Mouse (Mus musculus) kidney, embryonic 16.5 days (tissue): ENCODE data around the gene C1s2. TPM values are rescaled to one million over a fixed set of nuclear protein-coding genes. Genes with fewer than 3 reads are reported as not detected.
"Not testable (repeated sequence)": the region's sequence is repeated elsewhere in the genome, so short reads cannot be mapped to it uniquely, and the experiment has no call there.

Experiments used
- ATAC-seq: fragments of 200-750 bp; cut with Nextera tagmentation; 2 replicates; pipeline ENCODE4 v1.8.0; 2017; ENCODE audit warnings: moderate TSS enrichment; ENCODE audit not compliant: low FRiP score, low TSS enrichment
- H3K27ac ChIP-seq: fragments of 300-500 bp; sonication (generic); 2 replicates; pipeline ENCODE4 v1.5.1; 2014; ENCODE audit warnings: low read length
- H3K27me3 ChIP-seq: fragments of 300-500 bp; sonication (generic); 2 replicates; pipeline ENCODE4 v1.6.1; 2014; ENCODE audit warnings: low read length, control low read depth, mixed read lengths; ENCODE audit not compliant: insufficient read depth
- H3K36me3 ChIP-seq: fragments of 300-500 bp; sonication (generic); 2 replicates; pipeline ENCODE4 v1.6.1; 2014; ENCODE audit warnings: low read length, control low read depth, mixed read lengths; ENCODE audit not compliant: insufficient read depth
- H3K4me1 ChIP-seq: fragments of 300-500 bp; sonication (generic); 2 replicates; pipeline ENCODE4 v1.6.1; 2014; ENCODE audit warnings: low read length, control low read depth, mixed read lengths; ENCODE audit not compliant: insufficient read depth
- H3K4me2 ChIP-seq: fragments of 300-500 bp; sonication (generic); replicated peaks from 2 replicates; pipeline ENCODE4 v1.6.1; 2014; ENCODE audit warnings: low read depth, low read length
- H3K4me3 ChIP-seq: fragments of 300-500 bp; sonication (generic); 2 replicates; pipeline ENCODE4 v1.5.1; 2014; ENCODE audit warnings: mild to moderate bottlenecking, low read length
- H3K9ac ChIP-seq: fragments of 300-500 bp; sonication (generic); replicated peaks from 2 replicates; pipeline ENCODE4 v1.6.1; 2014; ENCODE audit warnings: low read length
- H3K9me3 ChIP-seq: fragments of 300-500 bp; sonication (generic); 2 replicates; pipeline ENCODE4 v1.6.1; 2016; ENCODE audit warnings: low read length, control low read depth
- WGBS: fragments of 180-500 bp; shearing (Covaris S2); extraction: QIAGEN DNeasy Blood & Tissue Kit; methylation state at CpG from one replicate; pipeline ENCODE4 v1.1.7; 2014; 5-methylcytosine and 5-hydroxymethylcytosine counted together
- polyA plus RNA-seq: library from polyadenylated mRNA; unstranded; fragments of >200 nt; fragmentation: Nextera tagmentation; extraction: Ambion mirVana; gene quantifications from 2 replicates; pipeline ENCODE4 v1.2.1, GENCODE M21; 2015

Gene C1s2
- polyA plus RNA-seq, 1 experiment from 2014 or later: 0.09 TPM

DNA sequence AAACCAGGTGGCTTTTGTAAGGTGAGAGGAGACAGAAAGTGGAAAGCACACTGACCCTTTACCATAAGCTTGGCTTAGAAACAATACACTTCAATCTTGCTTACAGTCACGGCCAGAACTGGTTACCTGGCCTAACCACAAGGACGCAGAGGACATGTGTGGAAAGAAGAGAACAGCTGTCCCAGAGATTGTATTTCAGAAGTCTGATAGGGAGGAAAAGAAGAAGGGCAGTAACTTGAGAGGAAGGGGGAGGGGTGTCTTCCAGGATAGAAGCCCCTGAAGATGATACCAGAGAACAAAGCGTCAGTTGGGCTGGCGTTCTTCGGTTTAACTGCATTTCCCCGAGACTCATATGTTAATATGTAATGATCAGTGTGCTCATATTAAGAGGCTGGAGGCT, 20.0 kb upstream of the C1s2 start:
- H3K27ac ChIP-seq: peak overlapping the region; percentile 17; the same call in 1 of the 2 replicates
- peaks cover 6% of the 10 kb centered on the region for H3K9me3 ChIP-seq
- H3K4me1 ChIP-seq: no peaks in the 10 kb centered on the region
- 37% methylated on average over 6 of the region's 6 CpGs for WGBS
- no peak overlapping the region for H3K4me3 ChIP-seq
- no peaks in the 10 kb centered on the region for H3K36me3 ChIP-seq
- H3K4me2 ChIP-seq: no peak overlapping the region
- no peak; the same call in 1 of the 2 replicates for ATAC-seq
- H3K27me3 ChIP-seq: no peaks in the 10 kb centered on the region
- no peak overlapping the region for H3K9ac ChIP-seq

DNA sequence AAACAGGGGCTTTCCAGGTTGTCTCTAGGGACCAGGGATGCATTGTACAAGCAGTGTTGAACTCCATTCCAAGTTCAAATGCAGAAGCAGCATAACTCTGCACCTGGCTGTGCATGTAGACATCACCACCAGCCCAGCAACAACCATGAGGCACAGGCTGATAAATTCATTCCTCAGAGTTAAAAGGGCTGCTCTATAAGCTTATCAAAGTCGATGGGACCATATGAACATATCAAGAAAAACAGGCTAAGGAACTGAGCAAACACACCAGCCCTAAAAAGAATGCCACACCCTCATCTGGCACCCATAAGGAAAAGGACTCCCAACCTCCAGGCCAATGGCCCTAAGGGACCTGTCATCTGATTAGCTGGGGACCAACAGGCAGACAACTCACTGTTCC, 10.5 kb upstream of the C1s2 start:
- 77% methylated on average over 1 of the region's 1 CpGs for WGBS
- Histone ChIP-seq H3K27me3 (no peaks in the 10 kb centered on the region), H3K4me2 (no peak overlapping the region), H3K4me3 (no peak overlapping the region), H3K36me3 (no peaks in the 10 kb centered on the region), H3K4me1 (no peaks in the 10 kb centered on the region), H3K27ac (no peak overlapping the region), H3K9me3 (no peaks in the 10 kb centered on the region), H3K9ac (no peak overlapping the region)
- ATAC-seq: no peak

DNA sequence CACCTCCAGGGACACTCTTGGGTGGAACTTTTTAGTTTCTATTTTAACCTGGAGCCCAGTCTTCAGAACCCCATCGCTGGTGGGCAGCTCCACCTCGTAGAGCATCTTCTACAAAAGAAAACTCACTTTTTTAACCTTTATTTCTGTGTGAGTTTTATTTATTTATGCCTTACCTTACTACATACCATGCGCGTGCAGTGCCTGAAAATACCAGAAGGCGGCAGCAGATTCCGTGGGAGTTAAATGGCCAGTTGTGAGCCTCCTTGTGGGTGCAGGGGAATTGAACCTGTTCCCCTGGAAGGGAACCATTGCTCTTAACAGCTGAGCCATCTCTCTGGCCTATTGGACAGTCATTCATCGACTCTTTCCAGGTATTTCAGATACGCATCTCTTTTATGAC, 5.1 kb upstream of the C1s2 start:
- Histone ChIP-seq H3K4me3 (no peak overlapping the region), H3K27me3 (no peaks in the 10 kb centered on the region), H3K4me2 (no peak overlapping the region), H3K36me3 (no peaks in the 10 kb centered on the region), H3K9me3 (no peaks in the 10 kb centered on the region), H3K27ac (no peak overlapping the region; the same call in 1 of the 2 replicates), H3K4me1 (no peaks in the 10 kb centered on the region), H3K9ac (no peak overlapping the region)
- ATAC-seq: no peak
- 44% methylated on average over 8 of the region's 8 CpGs for WGBS

DNA sequence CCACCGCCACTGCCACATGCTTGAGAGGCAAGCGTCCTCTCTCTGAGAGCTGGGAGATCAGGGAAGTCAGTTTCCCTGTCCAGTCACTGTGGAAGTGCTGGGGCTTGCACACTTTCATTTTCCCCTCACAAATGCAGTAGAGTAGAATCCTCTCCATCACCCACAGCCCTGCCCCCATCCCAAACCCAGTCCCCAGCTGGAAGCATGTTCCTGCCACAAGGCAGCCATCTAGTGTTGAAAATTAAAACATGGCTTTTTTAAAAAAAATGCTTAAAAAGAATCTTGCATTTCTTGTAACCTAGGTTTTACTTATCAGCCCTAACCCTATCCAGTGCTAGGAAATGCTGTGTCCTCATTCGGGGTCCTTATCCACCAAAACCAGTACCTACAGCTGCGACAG, 4.2 kb upstream of the C1s2 start:
- no peaks in the 10 kb centered on the region for H3K36me3 ChIP-seq
- H3K27ac ChIP-seq: no peak overlapping the region
- no peaks in the 10 kb centered on the region for H3K27me3 ChIP-seq
- H3K9me3 ChIP-seq: no peaks in the 10 kb centered on the region
- 0 out of 2 replicates have a peak, but pooled peaks have one; percentile 25 for ATAC-seq
- 76% methylated on average over 3 of the region's 4 CpGs for WGBS
- H3K4me2 ChIP-seq: no peak overlapping the region
- no peak overlapping the region for H3K9ac ChIP-seq
- H3K4me3 ChIP-seq: no peak overlapping the region
- no peaks in the 10 kb centered on the region for H3K4me1 ChIP-seq

DNA sequence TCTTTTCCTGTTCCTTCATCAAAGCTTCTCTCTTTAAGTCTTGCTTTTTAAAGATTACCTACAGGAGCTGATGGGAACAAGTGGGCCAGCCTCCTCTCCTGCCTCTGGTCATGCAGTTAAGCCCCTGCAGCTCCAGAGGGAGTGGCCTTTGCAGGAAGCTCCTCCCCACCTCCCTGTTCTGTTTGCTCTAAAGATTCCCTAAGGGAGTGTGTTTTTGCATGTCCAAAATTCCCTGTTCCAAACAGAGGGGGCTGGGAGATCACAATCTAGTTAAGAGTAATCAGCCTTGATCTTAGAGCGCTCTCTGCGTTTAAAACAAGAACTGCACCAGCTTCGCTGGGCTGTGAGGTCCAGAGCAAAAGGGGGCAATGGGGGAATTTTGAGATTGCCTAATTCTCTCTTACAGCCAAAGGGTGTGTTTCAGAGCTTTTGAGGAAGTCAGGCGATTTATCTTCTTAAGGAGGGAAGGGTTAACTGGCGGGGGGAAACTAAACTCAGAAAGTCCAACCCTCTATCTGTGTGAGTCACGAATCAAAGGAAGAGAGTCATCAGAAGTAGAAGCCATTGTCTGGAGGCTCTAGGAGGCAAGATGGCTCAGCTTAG, 1.1 kb upstream of the C1s2 start:
- H3K36me3 ChIP-seq, H3K4me2 ChIP-seq, H3K4me3 ChIP-seq, H3K27ac ChIP-seq, H3K4me1 ChIP-seq, H3K27me3 ChIP-seq, H3K9me3 ChIP-seq, H3K9ac ChIP-seq: not testable (repeated sequence)
- WGBS: 43% methylated on average over 6 of the region's 6 CpGs
- peak; percentile 74; the same call in 1 of the 2 replicates for ATAC-seq

DNA sequence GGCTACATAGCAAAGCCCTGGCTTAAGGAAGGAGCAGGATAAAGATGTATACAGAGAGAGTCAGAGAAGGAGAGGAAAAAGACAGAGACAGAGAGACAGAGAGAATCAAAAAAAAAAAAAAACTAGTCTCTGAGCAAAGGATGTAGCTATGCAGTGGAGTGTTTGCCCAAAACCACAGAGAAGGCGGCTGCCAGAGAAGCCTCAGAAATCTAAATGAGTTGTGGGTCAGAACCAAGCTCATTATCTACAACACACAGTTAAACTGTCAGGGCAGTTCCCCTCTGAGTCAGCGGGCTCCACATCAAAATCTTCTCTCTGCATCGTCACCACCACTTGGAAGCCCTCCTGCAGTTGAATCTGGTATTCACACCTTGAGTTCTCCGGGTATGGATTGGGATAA, 5.1 kb downstream of the C1s2 start:
- no peak for ATAC-seq

DNA sequence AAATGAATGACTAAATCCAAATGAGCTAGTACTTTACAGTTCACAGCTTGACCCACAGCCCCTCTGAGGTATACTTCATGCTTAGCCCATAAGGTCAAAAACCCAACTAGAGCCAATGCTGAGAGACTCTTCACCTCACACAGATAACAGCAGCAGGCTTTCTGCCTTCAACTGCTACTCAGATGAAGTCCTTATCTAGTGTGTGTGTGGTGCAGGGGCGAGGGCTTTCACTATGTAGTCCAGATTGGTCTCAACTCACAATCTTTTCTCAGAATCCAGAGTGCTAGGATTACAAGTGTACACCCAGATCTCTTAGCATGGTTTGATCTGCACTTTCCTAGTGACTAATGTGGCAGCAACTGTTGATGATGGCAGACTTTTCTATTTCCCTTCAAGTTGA, 9.7 kb downstream of the C1s2 start:
- ATAC-seq, H3K4me3 ChIP-seq, H3K9me3 ChIP-seq, H3K27ac ChIP-seq, H3K4me2 ChIP-seq, H3K36me3 ChIP-seq, H3K4me1 ChIP-seq, H3K27me3 ChIP-seq, H3K9ac ChIP-seq: not testable (repeated sequence)
- WGBS: 50% methylated on average over 1 of the region's 1 CpGs

More for the DNA sequence above, 5.1 kb downstream of the C1s2 start:
- no peaks in the 10 kb centered on the region for H3K27me3 ChIP-seq
- no peak overlapping the region for H3K4me2 ChIP-seq
- no peak overlapping the region for H3K9ac ChIP-seq
- H3K4me3 ChIP-seq: no peak overlapping the region
- H3K9me3 ChIP-seq: no peaks in the 10 kb centered on the region
- no peaks in the 10 kb centered on the region for H3K4me1 ChIP-seq
- no peaks in the 10 kb centered on the region for H3K36me3 ChIP-seq
- no peak overlapping the region for H3K27ac ChIP-seq
- WGBS: 85% methylated on average over 4 of the region's 4 CpGs

DNA sequence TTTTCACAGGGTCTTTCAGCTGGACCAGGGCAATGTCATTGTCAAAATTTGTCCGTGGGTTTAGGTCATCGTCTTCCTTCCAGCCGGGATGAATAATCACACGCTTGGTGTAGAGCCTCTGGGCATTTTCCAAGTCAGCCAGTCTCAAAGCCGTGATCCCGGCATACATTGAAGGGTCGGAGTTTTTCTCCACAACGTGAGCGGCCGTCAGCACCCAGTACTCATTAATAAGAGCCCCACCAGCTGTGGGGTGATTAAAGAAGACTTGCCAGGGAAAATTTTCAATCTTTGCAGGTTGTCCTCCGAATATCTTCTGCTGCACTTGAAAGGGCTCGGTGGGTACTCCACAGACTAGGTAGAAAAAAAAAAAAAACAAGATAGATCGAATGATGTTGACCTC, 10.3 kb downstream of the C1s2 start:
- Histone ChIP-seq H3K4me1 (no peaks in the 10 kb centered on the region), H3K36me3 (no peaks in the 10 kb centered on the region), H3K9ac (no peak overlapping the region), H3K9me3 (no peaks in the 10 kb centered on the region), H3K27ac (no peak overlapping the region), H3K27me3 (no peaks in the 10 kb centered on the region), H3K4me2 (no peak overlapping the region), H3K4me3 (no peak overlapping the region)
- 87% methylated on average over 13 of the region's 13 CpGs for WGBS
- ATAC-seq: no peak

DNA sequence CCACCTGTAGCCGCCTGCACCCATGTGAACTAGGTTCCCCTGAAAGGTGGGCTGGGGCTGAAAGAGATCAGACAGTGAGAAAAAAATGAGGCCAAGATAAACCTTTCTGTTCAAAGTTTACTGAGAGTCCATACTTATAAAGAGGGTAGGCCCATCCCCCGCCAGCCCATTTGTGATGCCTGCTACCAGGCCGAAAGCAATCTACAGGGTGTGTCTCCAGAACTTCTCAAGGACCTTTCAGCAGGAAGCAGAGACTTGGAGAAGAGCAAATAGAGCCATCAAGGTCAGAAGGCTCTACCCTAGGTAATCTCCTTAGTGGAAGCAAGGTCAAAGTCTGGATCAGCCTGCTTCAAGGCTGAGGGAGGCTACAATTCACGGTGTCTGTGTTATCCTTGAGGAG, 33.9 kb downstream of the C1s2 start:
- H3K27me3 ChIP-seq: no peaks in the 10 kb centered on the region
- no peak overlapping the region for H3K27ac ChIP-seq
- no peak overlapping the region for H3K9ac ChIP-seq
- no peaks in the 10 kb centered on the region for H3K36me3 ChIP-seq
- H3K4me2 ChIP-seq: no peak overlapping the region
- 0 out of 2 replicates have a peak, but pooled peaks cover 4% of the 10 kb centered on the region for H3K9me3 ChIP-seq
- H3K4me1 ChIP-seq: no peaks in the 10 kb centered on the region
- ATAC-seq: no peak
- 90% methylated on average over 4 of the region's 4 CpGs for WGBS
- no peak overlapping the region for H3K4me3 ChIP-seq

DNA sequence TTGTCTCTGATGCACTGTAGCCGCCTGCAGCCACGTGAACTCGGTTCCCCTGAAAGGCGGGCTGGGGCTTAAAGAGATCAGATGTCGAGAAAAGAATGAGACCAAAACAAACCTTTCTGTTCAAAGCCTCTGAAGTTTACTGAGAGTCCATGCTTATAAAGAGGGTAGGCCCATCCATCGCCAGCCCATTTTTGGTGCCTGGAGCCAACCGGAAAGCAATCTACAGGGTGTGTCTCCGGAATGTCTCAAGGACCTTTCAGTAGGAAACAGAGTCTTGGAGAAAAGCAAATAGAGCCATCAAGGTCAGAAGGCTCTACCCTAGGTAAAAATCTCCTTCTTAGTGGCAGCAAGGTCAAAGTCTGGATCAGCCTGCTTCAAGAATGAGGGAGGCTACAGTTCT, 42.8 kb downstream of the C1s2 start:
- no peak overlapping the region for H3K4me2 ChIP-seq
- 77% methylated on average over 8 of the region's 8 CpGs for WGBS
- no peaks in the 10 kb centered on the region for H3K4me1 ChIP-seq
- no peaks in the 10 kb centered on the region for H3K9me3 ChIP-seq
- no peak overlapping the region for H3K27ac ChIP-seq
- no peaks in the 10 kb centered on the region for H3K27me3 ChIP-seq
- no peak overlapping the region for H3K4me3 ChIP-seq
- no peaks in the 10 kb centered on the region for H3K36me3 ChIP-seq
- ATAC-seq: no peak
- no peak overlapping the region for H3K9ac ChIP-seq
